Mouse (Mus musculus) heart, postnatal 4 days (tissue): ENCODE results near the gene Smim11. TPM values are rescaled to one million over a fixed set of nuclear protein-coding genes. Genes with fewer than 3 reads are reported as not detected.
A peak's percentile ranks its signal among the peaks of the same experiment; 100 is the strongest.

Experiments used
- DNase-seq: peaks from one replicate; pipeline ENCODE4 v3.0.0; 2021
- total RNA-seq, 2 experiments: library from RNA; stranded (reverse); gene quantifications; 2 replicates each; pipeline ENCODE4 v1.2.3; 2021

The Smim11 gene
- total RNA-seq: 10 to 100 TPM; 43.6 to 44.9 TPM

GRCm38 (mm10) chr16:92300649-92301411 is at the start of gene Smim11:
TSS of gene Smim11 (plus strand) at chr16:92301286.
- DNase-seq: peak; percentile 95

DNA sequence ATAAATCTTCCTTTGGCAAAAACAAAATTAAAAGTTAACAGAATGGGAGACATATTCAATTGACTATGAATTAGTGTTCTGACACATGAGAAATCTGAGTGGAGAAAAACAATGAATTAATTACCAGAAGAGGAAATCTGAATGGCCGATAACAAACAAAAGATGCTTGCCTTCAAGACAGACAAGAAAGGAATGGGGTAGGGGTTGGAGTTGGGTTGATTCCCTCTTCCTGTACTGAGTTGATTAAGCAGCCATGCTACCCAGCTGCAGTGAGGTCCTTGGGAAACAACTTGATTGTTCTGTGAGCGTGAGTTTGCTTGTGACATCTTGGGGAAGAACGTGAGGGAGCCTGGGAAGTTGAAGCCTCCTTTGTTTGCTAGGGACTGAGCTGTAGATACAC is 46.8 kb upstream of the Smim11 start:
- no peak for DNase-seq

- DNase-seq: no peak
These were observed 33.2 kb upstream of the Smim11 start for GRCm38 (mm10) chr16:92267861-92268260.

GRCm38 (mm10) chr16:92274516-92274915 is 26.6 kb upstream of the Smim11 start:
- DNase-seq: no peak

DNA sequence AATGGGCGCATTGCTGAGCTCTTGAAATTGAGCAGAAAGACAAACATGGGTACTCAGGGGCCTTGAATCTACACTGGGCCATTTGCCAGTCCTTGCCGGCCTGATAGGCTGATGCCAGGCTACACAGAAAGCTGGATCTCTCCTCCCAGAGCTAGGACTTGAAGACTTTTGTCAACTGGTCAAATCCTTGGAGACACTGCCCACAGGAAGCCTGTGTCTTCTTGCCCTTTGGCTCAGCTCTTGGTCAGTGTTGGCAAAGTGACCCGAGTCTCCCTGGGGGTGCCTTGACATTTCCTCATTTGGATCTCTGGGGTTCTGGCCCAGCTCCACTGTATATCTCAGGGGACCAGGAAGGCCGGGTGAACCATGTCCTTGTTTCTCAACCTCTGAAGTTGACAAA is 25.6 kb upstream of the Smim11 start:
- DNase-seq: no peak

DNA sequence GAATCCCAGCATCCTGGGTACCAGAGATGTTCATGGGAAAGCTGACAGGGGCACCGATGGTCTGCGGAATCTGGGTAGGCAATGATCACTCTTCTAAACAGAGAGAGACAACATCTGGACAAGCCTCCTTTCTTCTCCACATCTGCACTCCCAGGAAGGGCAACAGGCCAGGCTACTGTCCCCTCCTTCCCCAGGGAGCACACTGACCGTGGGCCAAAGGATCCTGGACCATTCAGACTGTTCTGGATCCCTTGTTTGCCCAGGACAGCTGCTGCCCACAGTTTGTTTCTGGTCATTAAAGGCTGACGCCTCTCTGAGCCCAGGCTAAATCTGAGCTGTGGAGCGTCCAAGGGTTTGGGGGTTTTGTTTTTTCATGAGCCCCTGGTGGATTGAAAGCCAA is 18.4 kb upstream of the Smim11 start:
- no peak for DNase-seq

DNA sequence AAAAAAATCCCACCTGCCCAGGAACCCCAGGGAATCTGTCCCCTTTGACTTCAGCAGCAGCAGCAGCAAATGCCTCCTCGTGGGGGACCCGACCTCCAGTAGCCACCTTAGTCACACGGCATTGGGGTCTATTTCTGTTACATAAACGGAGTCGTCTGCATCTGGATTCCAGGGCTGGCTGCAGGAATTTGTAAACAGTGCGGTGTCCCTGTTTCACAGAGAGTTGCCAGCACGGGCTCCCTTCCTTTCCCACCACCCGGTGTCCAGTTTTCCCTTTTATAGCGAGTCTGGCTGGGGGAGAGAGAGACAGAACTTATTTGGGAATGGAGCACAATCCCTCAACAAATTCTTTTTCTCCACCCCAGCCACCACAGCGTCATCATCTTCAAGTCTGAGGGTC is 16.0 kb upstream of the Smim11 start:
- DNase-seq: no peak

DNA sequence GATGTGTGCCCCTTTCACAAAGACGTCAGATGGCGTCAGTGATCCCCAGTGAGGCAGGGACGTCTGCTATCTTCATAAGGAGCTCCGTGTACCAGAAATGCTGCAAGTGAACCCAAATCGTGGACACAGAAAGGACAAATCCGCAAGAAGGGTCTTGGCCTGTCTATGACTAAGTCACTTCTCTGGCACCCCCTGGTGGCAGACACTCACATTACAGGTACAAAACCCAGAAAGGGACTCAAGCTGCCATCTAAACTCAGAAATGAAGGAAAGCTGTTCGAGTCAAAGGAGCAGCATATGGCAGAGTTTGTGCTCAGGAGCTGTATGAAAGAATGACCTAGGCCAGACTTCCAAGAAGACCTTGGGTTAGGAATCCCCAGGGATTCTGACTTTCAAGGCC is 14.5 kb upstream of the Smim11 start:
- DNase-seq: peak; percentile 93

DNA sequence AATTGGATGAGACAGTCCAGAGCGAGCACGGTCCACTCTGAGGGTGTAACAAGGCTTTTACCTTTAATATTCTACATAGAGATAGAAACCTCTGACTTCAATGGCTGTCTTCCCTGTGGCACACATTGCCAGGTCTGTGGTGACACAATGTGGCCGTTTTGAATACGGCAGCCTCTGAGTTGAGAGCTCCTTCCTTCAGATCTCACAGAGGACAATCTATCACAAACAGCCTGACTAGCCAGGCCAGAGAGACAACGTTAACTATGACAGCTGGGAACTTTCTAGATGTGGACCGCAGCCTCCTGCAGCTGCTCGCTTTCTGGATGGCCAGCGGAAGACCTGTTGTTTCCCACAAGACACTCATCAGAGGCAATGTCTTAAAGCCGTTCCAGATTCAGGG is 12.3 kb upstream of the Smim11 start:
- DNase-seq: peak; percentile 48

DNA sequence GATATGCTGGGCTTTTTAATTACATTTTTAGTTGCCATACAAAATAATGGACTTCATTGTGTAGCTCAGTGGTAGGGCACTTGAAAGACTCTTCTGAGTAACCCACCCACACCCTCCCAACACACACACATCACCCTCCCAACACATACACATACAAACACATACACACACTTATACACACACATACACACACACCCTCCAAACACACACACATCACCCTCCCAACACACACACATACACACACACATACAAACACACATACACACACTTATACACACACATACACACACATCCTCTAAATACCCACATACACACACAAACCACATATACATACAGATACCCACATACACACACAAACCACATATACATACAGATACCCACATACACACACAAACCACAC is 11.0 kb upstream of the Smim11 start:
- no peak for DNase-seq

- DNase-seq: no peak
These were observed 9.0 kb upstream of the Smim11 start, which contains the start of gene Kcne2 for GRCm38 (mm10) chr16:92292101-92292500. TSS of gene Kcne2 (plus strand) at chr16:92292389.

- no peak for DNase-seq
These were observed 6.7 kb upstream of the Smim11 start for GRCm38 (mm10) chr16:92294267-92294970.

DNA sequence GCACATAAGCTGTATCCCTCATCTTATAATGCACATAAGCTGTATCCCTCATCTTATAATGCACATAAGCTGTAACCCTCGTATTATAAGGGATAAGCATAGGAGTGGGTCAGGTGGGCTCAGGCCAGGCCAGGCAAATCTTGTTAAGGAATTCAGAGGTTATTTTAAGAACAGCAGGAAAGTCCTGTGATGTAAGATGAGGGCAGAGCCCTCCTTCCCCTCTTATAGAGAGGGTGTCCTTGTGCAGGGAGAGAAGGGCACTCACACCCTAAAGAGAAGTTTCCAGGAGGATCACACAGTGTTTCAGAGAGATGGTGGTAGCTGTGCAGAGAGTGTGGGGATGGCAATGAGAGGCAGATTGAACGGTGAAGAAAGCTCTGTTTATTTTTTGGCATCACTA is 5.8 kb upstream of the Smim11 start:
- DNase-seq: no peak

DNA sequence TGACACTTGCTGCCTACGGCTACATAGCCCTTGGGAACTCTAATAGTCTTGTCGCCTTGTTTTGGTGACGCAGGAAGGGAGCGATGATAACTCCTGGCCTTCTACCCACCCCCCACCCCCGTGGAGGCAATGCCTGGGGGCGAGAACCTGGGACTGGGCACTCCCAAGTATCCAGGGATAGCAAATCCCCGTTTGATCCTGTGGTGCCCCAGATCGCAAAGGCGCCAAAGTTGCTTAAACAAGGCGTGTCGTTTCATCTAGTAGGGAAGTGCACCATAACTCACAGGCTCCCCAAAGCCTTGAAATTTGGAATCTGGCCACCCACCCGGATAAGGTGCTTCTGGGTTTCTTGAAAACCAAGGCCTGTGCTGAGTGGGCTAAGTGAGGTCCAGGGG is 323 bp downstream of the Smim11 start:
- DNase-seq: peak; percentile 37

GRCm38 (mm10) chr16:92301989-92302388 is 903 bp downstream of the Smim11 start:
- peak; percentile 53 for DNase-seq

- DNase-seq: no peak
These were observed 1.4 kb downstream of the Smim11 start for GRCm38 (mm10) chr16:92302506-92302905.

GRCm38 (mm10) chr16:92305519-92305918 is 4.4 kb downstream of the Smim11 start:
- DNase-seq: no peak

GRCm38 (mm10) chr16:92307947-92308346 is 6.9 kb downstream of the Smim11 start:
- no peak for DNase-seq

DNA sequence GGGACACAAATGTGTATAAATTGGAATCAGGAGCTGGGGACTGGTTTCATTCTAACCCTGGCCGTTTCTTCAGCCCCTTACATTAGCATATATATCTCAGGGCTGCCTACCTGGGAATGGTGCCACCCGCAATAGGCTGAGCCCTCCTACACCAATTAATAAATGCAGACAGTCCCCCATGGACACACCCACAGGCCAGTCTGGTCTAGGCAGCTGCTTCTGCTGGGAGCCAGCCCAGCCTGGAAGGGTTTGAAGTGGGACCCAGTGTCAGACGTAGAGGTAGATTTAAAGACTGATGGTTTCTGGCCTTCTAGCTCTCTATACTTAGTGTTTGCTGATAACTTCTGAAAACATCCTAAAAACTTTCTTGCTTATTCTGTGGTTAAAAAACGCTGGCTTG is 8.0 kb downstream of the Smim11 start:
- no peak for DNase-seq

GRCm38 (mm10) chr16:92313953-92314741 is 13.1 kb downstream of the Smim11 start:
- peak; percentile 59 for DNase-seq

DNA sequence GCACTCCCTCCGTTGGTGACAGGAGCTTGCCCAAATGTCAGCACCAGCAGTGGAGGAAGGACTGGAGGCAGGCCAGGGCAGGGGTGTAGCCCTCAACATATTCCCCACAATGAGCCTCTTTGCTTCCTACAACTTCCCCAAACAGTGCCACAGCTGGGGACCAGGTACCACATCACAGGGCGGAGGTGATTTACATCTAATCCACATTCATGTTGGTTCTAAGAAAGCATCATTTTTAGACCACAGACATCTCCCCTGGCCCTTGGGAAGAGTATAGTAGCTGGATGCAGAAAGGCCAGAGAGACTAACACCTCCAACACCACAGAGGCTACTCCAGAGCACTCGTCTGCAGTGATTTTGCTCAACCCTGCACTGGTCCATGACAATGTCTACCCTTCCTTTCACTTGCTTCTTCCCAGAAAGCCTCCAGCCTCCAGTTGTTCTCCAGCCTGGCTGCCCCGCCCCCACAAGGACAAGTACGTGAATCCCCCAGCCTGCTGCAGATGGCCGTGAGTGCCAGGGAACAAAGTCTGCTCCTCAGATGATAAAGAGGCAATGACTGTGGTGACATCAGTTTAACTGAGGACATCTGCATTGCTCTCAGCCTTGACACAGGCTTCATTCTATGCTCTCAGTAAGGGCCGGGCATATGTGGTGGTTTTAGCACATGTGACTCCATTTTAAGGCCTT is 15.1 kb downstream of the Smim11 start:
- no peak for DNase-seq

DNA sequence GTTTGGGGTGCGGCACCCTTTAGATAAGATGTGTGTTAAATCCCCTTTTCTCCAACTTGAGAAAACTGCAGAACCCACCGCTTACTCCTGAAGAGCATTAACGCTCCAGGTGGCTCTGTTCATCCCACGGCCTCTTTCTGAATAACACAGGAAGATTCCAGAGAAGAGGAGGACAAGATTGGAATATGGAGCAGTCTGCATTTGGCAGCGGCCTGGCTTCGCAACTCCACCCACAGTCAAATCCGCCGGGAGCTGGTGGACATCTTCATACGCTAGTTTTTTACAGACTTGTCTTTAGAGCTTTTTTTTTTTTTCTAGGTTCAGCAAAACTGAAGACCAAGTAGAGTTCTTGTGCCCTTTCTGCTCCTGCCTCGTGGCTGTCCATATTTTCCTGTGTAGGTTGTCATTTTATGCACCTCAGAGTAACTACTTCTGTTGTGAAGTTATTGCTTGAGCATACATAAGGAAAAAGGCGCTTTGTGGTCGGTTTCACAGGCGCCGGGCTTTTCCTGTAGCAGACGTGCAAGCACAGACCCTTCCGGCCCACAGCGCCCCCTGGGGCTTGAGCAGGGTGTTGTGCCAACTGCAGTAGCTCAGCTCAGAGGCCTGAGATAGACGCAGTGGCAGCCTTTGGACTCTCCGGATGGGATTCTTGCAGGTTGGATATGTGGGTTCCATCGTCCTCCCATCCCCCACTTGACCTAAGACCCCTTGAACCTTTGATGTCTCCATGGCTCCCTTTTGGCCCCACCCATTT is 18.4 kb downstream of the Smim11 start:
- DNase-seq: peak; percentile 78
